Mouse (Mus musculus): ENCODE results near the gene Nat8f1.
"Not testable (repeated sequence)": the region's sequence is repeated elsewhere in the genome, so short reads cannot be mapped to it uniquely, and the experiment has no call there.

Nat8f1 gene

DNA sequence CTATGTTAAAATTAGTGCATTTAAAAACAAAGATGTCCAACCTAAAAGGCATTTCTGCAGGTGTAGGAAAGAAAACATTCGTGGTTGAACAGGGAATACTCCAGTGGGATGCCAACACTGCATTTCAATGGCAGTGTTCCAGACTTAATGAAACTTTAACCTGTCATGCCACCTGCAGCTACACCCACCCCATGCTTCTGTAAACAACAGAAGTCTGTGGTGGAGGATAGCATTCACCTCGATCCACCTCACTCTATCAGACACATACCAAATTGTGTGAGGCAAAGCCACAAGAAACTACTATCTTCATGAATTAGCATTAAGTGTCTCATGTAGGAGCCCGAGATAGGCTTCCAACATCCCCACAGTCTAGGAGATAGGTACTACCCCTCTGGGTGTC lies 7.1 kb downstream of the Nat8f1 start:
- no peak for DNase-seq (ENCODE audit: low spot score in 2 of 2)

DNA sequence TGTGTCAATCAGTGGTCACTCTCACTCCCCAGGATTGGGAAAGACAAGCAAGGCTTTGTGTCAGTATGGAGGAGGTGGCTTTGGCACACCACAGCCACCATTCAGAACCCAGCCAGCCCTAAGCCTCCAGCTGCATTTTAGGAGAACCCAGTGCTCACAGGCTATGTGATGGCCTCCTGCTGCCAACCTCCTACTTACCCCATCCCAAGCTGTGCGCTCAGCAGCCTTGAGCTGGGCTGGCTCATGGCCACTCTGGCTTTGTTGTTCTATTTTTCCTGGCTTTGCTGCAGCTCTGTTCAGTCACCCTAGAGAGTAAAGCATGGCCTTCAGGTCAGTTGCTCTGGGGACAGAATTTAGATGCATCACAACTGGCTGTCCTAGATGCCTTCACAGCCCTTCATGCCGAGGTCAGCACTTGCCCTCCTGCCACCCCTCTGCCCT lies 8.6 kb downstream of the Nat8f1 start:
- peak in 1 of 2 experiments; percentile 17 for DNase-seq (ENCODE audit: low spot score in 2 of 2)

DNA sequence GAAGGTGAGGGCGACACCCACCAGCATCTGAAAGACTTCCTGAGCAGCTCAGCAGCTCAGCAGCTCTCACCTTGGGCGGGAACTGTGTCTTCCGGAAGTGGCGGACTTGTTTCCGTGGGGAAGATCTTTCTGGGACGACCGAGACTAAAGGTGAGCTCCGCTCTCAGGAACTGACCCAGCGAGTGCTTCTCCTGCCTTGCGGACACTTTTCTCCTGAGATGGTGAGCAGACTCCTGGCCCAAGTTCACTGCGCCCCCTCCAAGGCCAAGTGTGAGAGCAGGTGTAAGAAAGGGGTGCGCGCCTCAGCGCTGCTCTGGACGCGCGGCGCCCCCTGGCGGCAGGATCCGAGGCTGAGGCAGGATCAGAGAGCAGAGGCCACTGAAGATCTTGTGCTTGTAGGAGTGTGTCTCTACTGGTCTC lies 10.8 kb downstream of the Nat8f1 start, which contains the start of gene Nat8f4:
Nat8f4 (minus strand) TSS at position 243 of the 420 bp plus-strand sequence.
- DNase-seq (ENCODE audit: low spot score in 2 of 2) = peak; percentile 80 to 83

DNA sequence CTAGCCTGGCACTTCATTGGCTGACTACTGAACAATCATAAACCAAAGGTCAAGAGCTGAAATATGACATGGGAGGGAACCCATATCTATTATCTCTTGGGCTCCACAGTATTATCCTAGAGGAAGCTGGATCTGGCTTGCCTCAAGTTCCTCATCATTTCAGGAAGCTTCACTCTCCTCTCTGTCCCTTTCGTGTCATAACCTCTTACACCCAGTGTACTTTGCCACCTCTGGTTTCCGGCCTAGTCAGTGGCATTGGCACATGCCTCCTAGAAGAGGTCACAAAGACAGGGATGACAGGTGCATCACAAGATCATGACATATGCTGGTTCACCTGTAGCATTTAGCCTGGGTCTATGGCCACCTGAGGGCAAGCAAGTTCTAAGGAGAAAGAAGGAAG lies 13.2 kb downstream of the Nat8f1 start:
- DNase-seq (ENCODE audit: low spot score in 2 of 2) = no peak

DNA sequence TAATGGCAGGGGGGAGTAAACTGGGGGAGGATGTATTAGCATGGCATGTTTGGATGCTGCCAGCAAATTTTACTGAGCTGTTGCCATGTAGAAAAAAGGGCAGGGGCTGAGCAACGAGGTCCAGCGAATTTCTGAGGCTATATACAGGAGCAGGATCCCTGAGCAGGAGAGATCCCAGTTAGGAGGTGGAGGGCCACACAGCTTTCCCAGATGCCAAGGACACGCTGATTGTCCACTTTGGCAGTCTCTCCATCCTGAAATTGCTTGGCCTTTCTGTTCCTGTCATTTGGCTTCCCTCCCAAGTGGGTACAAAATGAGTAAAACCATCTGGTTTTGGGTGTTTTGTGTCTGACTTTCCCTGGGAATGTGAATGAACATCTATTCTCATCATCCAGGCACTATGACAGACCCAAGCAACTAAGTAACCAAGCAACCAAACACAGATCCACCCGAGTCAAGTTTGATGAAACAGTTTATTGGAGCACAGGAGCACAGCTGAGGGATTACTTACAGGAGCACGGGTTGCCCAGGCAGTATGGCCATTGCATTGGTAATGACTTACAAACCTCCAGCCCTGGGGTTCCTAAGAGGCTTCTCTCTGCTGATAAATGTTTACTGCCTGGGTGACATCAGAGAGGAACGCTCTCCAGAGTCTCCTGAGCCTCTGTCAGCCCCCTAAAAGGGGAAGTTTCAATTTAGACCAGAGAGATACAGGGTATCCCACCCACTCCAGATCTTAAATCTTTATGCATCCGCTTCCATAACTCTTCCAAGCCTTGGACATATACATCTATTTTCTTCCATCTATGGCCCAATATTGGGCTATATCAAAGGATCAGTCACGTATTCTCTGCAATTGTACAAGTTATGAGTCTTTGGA lies 16.7 kb downstream of the Nat8f1 start:
- DNase-seq (ENCODE audit: low spot score in 2 of 2) = not testable (repeated sequence)

DNA sequence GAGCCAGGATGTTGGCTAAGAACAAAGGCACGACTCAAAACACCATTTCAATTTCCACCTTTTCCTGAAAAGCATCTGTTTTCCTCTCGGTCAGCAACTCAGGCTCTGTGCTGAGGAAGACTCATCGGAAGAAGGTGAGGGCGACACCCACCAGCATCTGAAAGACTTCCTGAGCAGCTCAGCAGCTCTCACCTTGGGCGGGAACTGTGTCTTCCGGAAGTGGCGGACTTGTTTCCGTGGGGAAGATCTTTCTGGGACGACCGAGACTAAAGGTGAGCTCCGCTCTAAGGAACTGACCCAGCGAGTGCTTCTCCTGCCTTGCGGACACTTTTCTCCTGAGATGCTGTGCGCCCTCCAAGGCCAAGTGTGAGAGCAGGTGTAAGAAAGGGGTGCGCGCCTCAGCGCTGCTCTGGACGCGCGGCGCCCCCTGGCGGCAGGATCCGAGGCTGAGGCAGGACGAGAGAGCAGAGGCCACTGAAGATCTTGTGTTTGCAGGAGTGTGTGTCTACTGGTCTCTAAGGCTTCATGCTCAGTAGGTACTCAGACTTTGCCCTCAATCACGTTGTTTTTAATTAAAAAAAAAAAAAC lies 20.3 kb downstream of the Nat8f1 start:
- DNase-seq (ENCODE audit: low spot score in 2 of 2) = not testable (repeated sequence)

DNA sequence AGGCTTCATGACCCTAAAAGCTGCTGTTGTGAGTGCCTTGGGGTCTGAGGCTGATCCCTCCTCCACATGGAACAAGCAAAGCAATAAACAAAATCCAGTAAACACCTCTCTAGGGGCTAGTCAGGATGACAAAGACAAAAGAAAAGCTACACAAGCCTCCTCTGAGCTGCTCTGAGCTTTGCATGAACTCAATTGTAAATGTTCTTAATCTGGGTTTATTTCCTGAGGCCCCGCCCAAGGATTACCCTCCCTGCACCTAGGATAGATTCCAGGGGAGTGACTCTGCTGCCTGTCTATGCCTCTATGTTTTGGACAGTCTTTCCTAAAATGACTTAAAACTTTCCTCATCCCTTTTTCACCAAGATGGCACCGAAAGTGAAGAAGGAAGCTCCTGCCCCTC lies 26.5 kb downstream of the Nat8f1 start:
- no peak for DNase-seq (ENCODE audit: low spot score in 2 of 2)

DNA sequence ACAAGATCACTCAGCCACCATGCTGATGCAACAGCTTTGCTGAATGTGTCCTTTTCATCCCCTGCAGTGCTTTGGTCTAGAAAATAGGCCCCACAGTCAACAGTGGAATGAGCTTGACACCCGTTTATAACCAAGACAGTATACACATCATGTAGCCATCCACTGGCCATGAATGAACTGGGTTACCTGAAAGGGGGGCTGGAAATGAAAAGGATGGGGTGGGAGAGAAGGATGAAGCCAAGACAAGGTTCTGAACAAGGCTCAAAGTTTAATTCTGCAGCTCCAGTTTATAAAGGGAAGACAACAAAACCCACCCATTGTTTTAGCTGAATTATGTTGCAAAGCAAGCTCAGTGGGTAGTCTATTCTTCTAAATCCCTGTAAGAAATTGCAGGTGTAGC lies 31.2 kb downstream of the Nat8f1 start:
- no peak for DNase-seq (ENCODE audit: low spot score in 2 of 2)

DNA sequence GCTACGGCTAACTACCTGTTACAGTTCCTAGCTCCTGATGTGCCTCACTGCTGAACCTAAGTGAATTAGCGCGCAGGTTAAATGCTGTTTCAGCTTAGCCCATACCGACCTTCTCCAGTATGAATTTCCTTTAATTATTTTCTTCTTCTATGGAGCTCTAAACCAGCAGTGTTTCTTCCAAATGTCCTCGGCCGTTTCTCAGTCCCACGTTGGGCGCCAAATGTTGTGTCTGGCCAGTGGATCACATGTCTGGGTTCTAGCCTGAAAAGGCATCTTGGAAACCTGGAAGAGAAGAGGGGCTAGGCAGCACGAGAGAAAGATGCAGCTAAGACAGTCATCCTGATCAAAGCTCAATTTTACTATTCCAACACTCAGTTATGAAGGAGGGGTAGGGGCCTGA lies 32.2 kb downstream of the Nat8f1 start:
- DNase-seq (ENCODE audit: low spot score in 2 of 2) = not testable (repeated sequence)

DNA sequence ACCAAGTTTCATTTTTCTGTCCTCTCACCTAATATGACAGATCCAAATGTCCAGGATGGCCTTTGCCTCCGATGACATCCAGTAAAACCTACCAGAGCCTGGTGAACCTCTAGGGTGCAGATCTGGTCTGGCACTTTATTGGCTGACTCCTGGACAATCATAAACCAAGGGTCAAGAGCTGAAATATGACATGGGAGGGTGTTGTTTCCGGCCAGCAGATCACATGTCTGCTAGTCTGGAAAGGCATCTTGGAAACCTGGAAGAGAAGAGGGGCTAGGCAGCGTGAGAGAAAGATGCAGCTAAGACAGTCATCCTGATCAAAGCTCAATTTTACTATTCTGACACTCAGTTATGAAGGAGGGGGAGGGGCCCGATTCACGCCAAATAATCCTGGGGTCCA lies 46.5 kb downstream of the Nat8f1 start, which contains the start of gene Nat8f2:
Nat8f2 (minus strand) TSS at position 153 of the 400 bp plus-strand sequence.
- DNase-seq (ENCODE audit: low spot score in 2 of 2) = not testable (repeated sequence)

DNA sequence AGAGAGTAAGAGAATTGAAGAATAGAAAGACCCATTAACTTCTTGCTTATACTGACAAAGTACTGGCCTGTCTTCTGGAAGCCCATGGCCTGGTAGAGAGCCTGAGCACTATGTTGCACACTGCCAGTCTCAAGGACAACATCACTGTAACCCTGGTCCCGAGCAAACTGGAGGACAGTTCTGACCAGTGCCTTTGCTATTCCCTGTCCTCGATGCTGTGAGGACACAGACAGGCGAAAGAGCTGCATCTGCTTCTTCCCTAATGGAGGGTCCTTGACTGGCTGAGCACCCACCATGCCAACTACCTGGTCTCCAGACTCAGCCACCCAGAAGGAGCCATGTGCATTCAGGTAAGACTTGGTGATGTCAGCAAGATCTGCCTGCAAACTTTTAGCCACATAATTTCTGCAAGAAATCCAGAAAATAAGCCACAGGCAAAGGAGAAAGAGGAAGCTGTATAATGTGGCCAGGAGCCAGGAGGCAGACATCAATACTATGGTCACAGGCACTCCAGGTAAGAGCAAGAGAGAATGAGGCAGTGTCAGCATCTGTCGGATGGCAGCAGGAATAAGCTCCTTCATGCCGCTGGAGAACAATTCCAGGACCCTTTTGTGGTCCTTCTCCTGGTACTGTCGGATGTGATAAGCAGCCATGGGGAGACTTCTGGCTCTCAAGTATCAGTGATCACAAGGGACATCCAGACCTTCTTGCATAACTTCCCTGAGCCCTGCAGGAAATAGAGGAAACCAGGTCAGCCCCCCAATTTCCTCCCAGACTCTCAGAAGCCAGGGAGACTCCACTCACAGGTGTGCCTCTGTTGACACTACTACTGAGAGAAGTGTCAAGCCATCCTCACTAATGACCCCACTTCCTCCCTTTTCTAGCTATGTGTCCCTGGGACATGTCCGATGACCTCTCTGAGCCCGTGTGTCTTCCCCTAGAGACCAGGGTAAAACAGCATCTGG lies 47.5 kb downstream of the Nat8f1 start:
- DNase-seq (ENCODE audit: low spot score in 2 of 2) = no peak

DNA sequence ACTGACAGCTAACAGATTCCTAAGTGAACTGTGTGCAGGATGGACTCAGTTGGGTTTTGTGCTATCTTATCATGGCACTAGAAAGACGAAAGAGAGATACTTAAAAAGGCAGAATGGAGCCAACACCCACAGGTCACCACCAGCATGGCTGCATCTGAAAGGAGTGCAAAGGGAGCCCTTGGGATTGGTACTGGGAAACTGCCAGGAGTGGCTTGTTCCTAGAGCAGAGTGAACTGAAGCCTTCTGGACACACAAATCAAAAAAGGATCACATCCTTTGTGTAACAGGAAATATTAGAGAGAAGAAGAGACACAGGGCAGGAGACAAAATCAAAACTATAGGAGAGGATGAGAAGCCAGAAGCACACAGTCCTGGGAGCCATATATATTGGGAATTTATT lies 48.5 kb downstream of the Nat8f1 start:
- not testable (repeated sequence) for DNase-seq (ENCODE audit: low spot score in 2 of 2)

DNA sequence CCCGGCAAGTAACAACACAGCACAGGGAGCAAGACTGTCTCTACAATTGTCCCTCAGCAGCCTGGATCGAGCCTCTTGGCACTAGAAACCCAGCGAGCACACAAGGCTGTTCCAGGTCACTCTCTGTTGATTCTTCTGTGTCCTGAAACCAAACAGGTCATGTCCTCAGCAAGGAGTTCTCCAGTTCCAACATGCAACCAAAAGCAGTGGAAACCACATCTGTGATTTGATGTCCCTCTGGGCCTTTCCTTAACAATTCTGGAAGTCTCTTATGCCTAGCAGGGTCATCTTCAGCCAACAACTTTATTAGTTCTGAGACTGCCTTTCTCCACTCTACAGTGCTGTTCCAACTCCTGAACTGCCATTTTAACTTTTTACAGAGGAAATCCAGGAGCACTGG lies 49.3 kb downstream of the Nat8f1 start:
- not testable (repeated sequence) for DNase-seq (ENCODE audit: low spot score in 2 of 2)

DNA sequence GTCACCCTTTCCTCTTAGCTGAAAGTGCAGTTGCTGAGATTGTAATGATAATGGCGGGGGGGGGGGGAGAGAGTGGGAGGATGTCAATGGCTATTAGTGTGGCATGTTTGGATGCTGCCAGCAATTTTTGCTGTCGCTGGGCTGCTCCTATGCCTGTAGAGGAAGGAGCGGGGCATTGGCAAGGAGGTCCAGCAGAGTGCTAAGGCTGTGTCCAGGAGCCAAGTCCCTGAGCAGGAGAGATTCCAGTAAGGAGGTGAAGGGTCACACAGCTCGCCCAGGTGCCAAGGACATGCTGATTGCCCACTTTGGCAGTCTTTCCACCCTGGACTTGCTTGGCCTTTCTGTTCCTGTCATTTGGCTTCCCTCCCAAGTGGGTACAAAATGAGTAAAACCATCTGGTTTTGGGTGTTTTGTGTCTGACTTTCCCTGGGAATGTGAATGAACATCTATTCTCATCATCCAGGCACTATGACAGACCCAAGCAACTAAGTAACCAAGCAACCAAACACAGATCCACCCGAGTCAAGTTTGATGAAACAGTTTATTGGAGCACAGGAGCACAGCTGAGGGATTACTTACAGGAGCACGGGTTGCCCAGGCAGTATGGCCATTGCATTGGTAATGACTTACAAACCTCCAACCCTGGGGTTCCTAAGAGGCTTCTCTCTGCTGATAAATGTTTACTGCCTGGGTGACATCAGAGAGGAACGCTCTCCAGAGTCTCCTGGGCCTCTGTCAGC lies 50.4 kb downstream of the Nat8f1 start:
- peak in 1 of 2 experiments; percentile 12 for DNase-seq (ENCODE audit: low spot score in 2 of 2)

DNA sequence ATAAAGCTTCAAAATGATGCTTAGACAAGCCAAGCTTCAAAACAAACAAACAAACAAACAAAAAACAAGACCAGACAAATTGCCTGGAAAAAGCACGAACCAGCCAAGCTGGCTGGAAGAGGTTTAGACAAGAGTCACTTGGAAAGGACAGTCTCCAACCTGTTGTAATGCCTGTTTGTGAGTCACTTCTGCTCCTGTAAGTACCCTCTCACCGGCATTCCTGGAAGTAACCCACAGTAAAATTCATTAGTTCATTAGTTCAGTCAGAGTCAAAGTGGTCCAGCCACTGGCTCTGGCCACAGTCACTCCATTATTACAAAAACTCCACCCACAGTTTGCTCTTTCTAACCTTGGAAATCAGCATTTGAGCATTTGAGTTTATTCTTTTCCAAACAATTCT lies 51.6 kb downstream of the Nat8f1 start:
- no peak for DNase-seq (ENCODE audit: low spot score in 2 of 2)

DNA sequence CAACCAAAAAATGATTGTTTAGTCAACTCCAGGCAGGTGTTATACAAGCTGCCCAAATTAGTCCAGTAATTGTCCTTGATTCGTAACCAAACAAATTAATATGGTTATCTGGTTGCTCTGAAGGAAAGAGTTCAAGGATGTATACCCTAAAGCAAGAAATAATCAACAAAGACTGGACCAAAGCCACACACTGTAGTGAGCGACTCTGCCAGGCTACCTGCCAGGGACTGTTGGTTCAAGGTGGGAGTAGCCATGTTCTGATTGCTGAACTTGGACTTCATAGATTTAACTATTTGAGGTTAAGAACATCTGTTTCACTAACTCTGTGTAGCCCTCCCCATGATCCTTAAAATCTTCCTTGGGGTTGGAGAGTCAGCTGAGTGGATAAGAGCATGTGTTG lies 52.4 kb downstream of the Nat8f1 start:
- no peak for DNase-seq (ENCODE audit: low spot score in 2 of 2)

DNA sequence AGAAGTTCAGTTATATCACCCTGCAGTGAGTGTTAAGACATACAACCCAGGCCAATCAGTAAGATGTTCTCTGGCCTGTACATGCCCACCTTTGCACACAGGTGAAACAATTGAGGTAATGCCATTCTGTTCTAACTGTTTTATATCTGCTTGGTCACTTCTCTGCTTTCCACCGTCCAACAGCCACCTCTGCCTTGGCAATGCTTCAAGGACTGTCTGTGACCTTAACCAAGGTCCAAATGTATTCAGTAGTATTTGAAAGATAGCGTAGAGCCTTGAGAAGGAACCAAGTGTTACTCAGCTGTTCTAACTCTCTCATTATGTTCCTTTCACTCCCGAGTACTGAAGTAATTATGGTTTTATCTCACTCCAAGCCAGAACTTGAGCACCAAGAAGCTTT lies 52.9 kb downstream of the Nat8f1 start:
- no peak for DNase-seq (ENCODE audit: low spot score in 2 of 2)

DNA sequence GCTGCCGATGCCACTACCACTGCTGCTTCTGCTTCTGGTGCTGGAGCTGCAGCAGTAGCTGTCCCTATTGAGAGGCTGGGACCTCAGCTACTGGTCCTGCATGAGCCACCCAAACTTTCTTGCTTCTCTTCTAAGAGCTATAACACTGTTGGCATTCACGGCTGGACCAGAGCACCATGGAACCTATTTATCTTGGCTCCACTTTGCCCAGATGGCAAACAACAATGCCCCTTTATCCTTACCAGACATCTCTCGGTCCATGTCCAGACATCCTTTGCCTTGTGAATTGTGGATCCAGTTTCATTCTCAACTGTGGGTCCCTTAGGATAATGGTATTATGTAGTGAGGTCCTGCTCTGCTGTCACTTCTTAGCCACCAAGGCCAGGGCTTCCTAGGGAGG lies 54.2 kb downstream of the Nat8f1 start:
- DNase-seq (ENCODE audit: low spot score in 2 of 2) = no peak

Data from frontal cortex, postnatal 25 days (tissue).